ENCODE assay signal across 17 mouse cellular contexts in the genomic region with DNA sequence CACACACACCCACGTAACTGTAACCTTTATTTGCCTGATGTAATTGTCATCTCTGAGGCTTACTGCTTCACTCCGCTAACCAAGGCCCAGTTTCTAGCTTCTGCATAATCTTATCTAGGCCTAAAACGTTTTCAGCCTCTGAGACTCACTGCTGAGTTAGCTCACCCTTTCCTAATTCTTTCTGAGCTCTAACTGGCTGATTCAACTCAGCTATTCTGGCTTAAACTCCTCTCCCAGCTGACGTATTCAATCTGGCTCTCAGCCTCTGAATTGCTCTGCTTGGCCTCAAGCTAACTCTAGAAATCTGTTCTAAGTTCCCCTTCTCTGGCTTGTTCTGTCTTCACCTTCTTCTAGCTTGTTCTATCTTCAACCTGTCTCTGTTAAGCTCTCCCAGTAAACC. TPM values are rescaled to one million over a fixed set of nuclear protein-coding genes. Genes with fewer than 3 reads are reported as not detected.
DNase-seq lines count a peak whose midpoint lies in the region; ATAC-seq and TF ChIP-seq lines count a peak whose summit lies in the region.
"Had no signal": no experiment of that assay in that cellular context is flagged by ENCODE, and none has a peak within 500 bp of the region (broad histone marks: within the 10 kb centered on the region; RNA-seq: fewer than 3 reads in every experiment).

No protein-coding gene starts in this region.

- peak in 1 of 2 experiments; percentile 53 for DNase-seq in cerebellum, adult 2 months
- DNase-seq in cerebellum, adult 9-11 months: no peak
- peak; percentile 54 for DNase-seq in heart, adult 8-10 months (ENCODE audit: low spot score)
- peak; percentile 65 for DNase-seq in midbrain, embryonic 11.5 days (ENCODE audit: low spot score, missing footprints)
- DNase-seq in midbrain, postnatal 0 days (ENCODE audit: low spot score): no peak
- no peak for DNase-seq in natural killer cell, adult 2 months (ENCODE audit: low spot score in 2 of 2)
- DNase-seq: cerebellum, adult 11 months; kidney, postnatal 14 days; thymus, postnatal 36 days had no signal

- no peaks in the 10 kb centered on the region for H3K27me3 ChIP-seq in cerebellum, adult 2 months (ENCODE audit: control insufficient read depth, insufficient read depth, low read length)
- H3K27me3 ChIP-seq in heart, embryonic 12.5 days (replicated peaks): 0 out of 2 replicates have a peak, but pooled peaks cover 11% of the 10 kb centered on the region
- H3K27me3 ChIP-seq in midbrain, embryonic 11.5 days (ENCODE audit: control insufficient read depth, insufficient read depth, low read length): no peaks in the 10 kb centered on the region
- H3K27me3 ChIP-seq in midbrain, postnatal 0 days (ENCODE audit: insufficient read depth, low read length): no peaks in the 10 kb centered on the region
- H3K27me3 ChIP-seq in stomach, embryonic 16.5 days (ENCODE audit: control insufficient read depth, insufficient read depth, low read length): peaks cover 5% of the 10 kb centered on the region; the same call in 1 of the 2 replicates
- H3K27me3 ChIP-seq: embryonic facial prominence, embryonic 12.5 days had no signal

- TF ChIP-seq POLR2A in cerebellum, adult 2 months (IDR thresholded peaks at IDR 0.05; ENCODE audit: borderline replicate concordance, insufficient read depth, low read length): no peak

- 0 out of 2 replicates have a peak overlapping the region, but pooled peaks have one; percentile 32 for H3K27ac ChIP-seq in cerebellum, adult 2 months (ENCODE audit: insufficient read depth, low read length)
- H3K27ac ChIP-seq in heart, embryonic 12.5 days (ENCODE audit: poor library complexity, severe bottlenecking): no peak overlapping the region
- H3K27ac ChIP-seq in midbrain, embryonic 11.5 days (ENCODE audit: low read depth, low read length): no peak overlapping the region
- no peak overlapping the region for H3K27ac ChIP-seq in midbrain, postnatal 0 days (ENCODE audit: low read depth, low read length)
- H3K27ac ChIP-seq in stomach, embryonic 16.5 days (ENCODE audit: low read length): peak overlapping the region; percentile 57; the same call in 1 of the 2 replicates
- H3K27ac ChIP-seq: embryonic facial prominence, embryonic 12.5 days; liver, embryonic 14.5 days; neural tube, embryonic 13.5 days had no signal

- no peaks in the 10 kb centered on the region for H3K36me3 ChIP-seq in heart, embryonic 12.5 days
- no peaks in the 10 kb centered on the region for H3K36me3 ChIP-seq in midbrain, embryonic 11.5 days (ENCODE audit: control insufficient read depth, insufficient read depth, low read length)
- no peaks in the 10 kb centered on the region for H3K36me3 ChIP-seq in midbrain, postnatal 0 days (ENCODE audit: insufficient read depth, low read length)
- no peaks in the 10 kb centered on the region for H3K36me3 ChIP-seq in stomach, embryonic 16.5 days (ENCODE audit: control insufficient read depth, insufficient read depth, low read length)
- H3K36me3 ChIP-seq: embryonic facial prominence, embryonic 12.5 days; neural tube, embryonic 13.5 days had no signal

- H3K4me2 ChIP-seq in heart, embryonic 12.5 days: no peak overlapping the region
- no peak overlapping the region for H3K4me2 ChIP-seq in midbrain, embryonic 11.5 days
- H3K4me2 ChIP-seq in midbrain, postnatal 0 days (ENCODE audit: low read depth, low read length, poor library complexity, severe bottlenecking): no peak overlapping the region
- no peak overlapping the region for H3K4me2 ChIP-seq in stomach, embryonic 16.5 days (ENCODE audit: low read depth, low read length)
- H3K4me2 ChIP-seq: embryonic facial prominence, embryonic 12.5 days; neural tube, embryonic 13.5 days had no signal

- peaks cover 18% of the 10 kb centered on the region for H3K4me1 ChIP-seq in cerebellum, adult 2 months (ENCODE audit: control insufficient read depth, insufficient read depth, low read length)
- peaks cover 14% of the 10 kb centered on the region for H3K4me1 ChIP-seq in heart, embryonic 12.5 days (replicated peaks)
- H3K4me1 ChIP-seq in midbrain, embryonic 11.5 days (ENCODE audit: control insufficient read depth, insufficient read depth, low read length): no peaks in the 10 kb centered on the region
- no peaks in the 10 kb centered on the region for H3K4me1 ChIP-seq in midbrain, postnatal 0 days (ENCODE audit: insufficient read depth, low read length)
- H3K4me1 ChIP-seq in stomach, embryonic 16.5 days (ENCODE audit: control insufficient read depth, insufficient read depth, low read length): peaks cover 13% of the 10 kb centered on the region
- H3K4me1 ChIP-seq: embryonic facial prominence, embryonic 12.5 days had no signal

- no peak for TF ChIP-seq CTCF in cerebellum, adult 2 months (IDR thresholded peaks at IDR 0.05; ENCODE audit: borderline replicate concordance, insufficient read depth, low read depth, low read length)
- TF ChIP-seq CTCF in midbrain, postnatal 0 days (IDR thresholded peaks at IDR 0.05): no peak

- H3K9ac ChIP-seq in heart, embryonic 12.5 days: no peak overlapping the region; the same call in 1 of the 2 replicates
- no peak overlapping the region for H3K9ac ChIP-seq in midbrain, embryonic 11.5 days (ENCODE audit: low read length)
- no peak overlapping the region for H3K9ac ChIP-seq in midbrain, postnatal 0 days (replicated peaks; ENCODE audit: low read length, poor library complexity, severe bottlenecking)
- H3K9ac ChIP-seq in stomach, embryonic 16.5 days (ENCODE audit: low read length): no peak overlapping the region
- H3K9ac ChIP-seq: embryonic facial prominence, embryonic 12.5 days; liver, embryonic 14.5 days; neural tube, embryonic 13.5 days had no signal

- ATAC-seq in heart, embryonic 12.5 days (ENCODE audit: insufficient number of reproducible peaks, low FRiP score): no peak
- no peak for ATAC-seq in midbrain, embryonic 11.5 days (ENCODE audit: low FRiP score)
- ATAC-seq in midbrain, postnatal 0 days (ENCODE audit: low FRiP score): no peak
- no peak for ATAC-seq in stomach, embryonic 16.5 days (ENCODE audit: insufficient read depth, low FRiP score)
- ATAC-seq: forebrain, embryonic 16.5 days had no signal

- WGBS in cerebellum, adult 2 months: 38% methylated on average over 4 of the region's 4 CpGs
- 36% methylated on average over 4 of the region's 4 CpGs for WGBS in heart, embryonic 12.5 days
- WGBS in midbrain, embryonic 11.5 days: 59% methylated on average over 4 of the region's 4 CpGs
- WGBS in midbrain, postnatal 0 days: 50% methylated on average over 4 of the region's 4 CpGs
- WGBS in stomach, embryonic 16.5 days: 47% methylated on average over 4 of the region's 4 CpGs

- H3K4me3 ChIP-seq in cerebellum, adult 2 months (replicated peaks; ENCODE audit: insufficient read depth, low read depth, low read length): no peak overlapping the region
- H3K4me3 ChIP-seq in heart, embryonic 12.5 days: no peak overlapping the region
- no peak overlapping the region for H3K4me3 ChIP-seq in midbrain, embryonic 11.5 days (ENCODE audit: low read depth, low read length)
- H3K4me3 ChIP-seq in midbrain, postnatal 0 days (ENCODE audit: low read depth, low read length): no peak overlapping the region
- no peak overlapping the region for H3K4me3 ChIP-seq in stomach, embryonic 16.5 days (replicated peaks; ENCODE audit: low read length)
- H3K4me3 ChIP-seq: embryonic facial prominence, embryonic 12.5 days; neural tube, embryonic 13.5 days had no signal

- no peaks in the 10 kb centered on the region for H3K9me3 ChIP-seq in heart, embryonic 12.5 days (replicated peaks)
- no peaks in the 10 kb centered on the region for H3K9me3 ChIP-seq in midbrain, embryonic 11.5 days (ENCODE audit: control insufficient read depth, low read length)
- no peaks in the 10 kb centered on the region for H3K9me3 ChIP-seq in midbrain, postnatal 0 days (ENCODE audit: low read length)
- H3K9me3 ChIP-seq in stomach, embryonic 16.5 days (replicated peaks; ENCODE audit: control insufficient read depth, low read length): no peaks in the 10 kb centered on the region
- H3K9me3 ChIP-seq: embryonic facial prominence, embryonic 12.5 days; neural tube, embryonic 13.5 days had no signal

RNA-seq across cellular contexts. Expression of a gene that starts 11.4 kb away (rescaled TPM):
- polyA plus RNA-seq in cerebellum, adult 2 months (2012; rRNA removed): 154 and 160 TPM in 2 replicates
- 10 to 100 TPM in 3 of 4 experiments, 1 to 10 TPM in 1; 8.6 to 14.1 (median 12.7) TPM for total RNA-seq in heart, adult 8-10 months (2022)
- polyA plus RNA-seq in heart, embryonic 12.5 days (2016; fragmentation: Nextera tagmentation; extraction: Ambion mirVana): 7.3 and 9.3 TPM in 2 replicates
- 0.07 and 0.08 TPM in 2 replicates for polyA plus RNA-seq in midbrain, embryonic 11.5 days (2014; fragmentation: Nextera tagmentation; extraction: Ambion mirVana)
- 45.1 and 54.2 TPM in 2 replicates for total RNA-seq in midbrain, postnatal 0 days (2014; rRNA removed)
- 32.5 and 35.6 TPM in 2 replicates for polyA plus RNA-seq in midbrain, postnatal 0 days (2015; fragmentation: Nextera tagmentation; extraction: Ambion mirVana)
- polyA plus RNA-seq in stomach, embryonic 16.5 days (2015; fragmentation: Nextera tagmentation; extraction: Ambion mirVana): 15.3 and 22.3 TPM in 2 replicates

RNA-seq across cellular contexts. Expression of a gene that starts 43.2 kb away (rescaled TPM):
- 0.06 TPM in 1 of 2 replicates, not detected in the other for polyA plus RNA-seq in cerebellum, adult 2 months (2012; rRNA removed)
- total RNA-seq in heart, adult 8-10 months (2022): not detected
- 1.2 and 2.1 TPM in 2 replicates for polyA plus RNA-seq in heart, embryonic 12.5 days (2016; fragmentation: Nextera tagmentation; extraction: Ambion mirVana)
- not detected in 2 replicates for polyA plus RNA-seq in midbrain, embryonic 11.5 days (2014; fragmentation: Nextera tagmentation; extraction: Ambion mirVana)
- 0.11 and 0.19 TPM in 2 replicates for total RNA-seq in midbrain, postnatal 0 days (2014; rRNA removed)
- not detected in 2 replicates for polyA plus RNA-seq in midbrain, postnatal 0 days (2015; fragmentation: Nextera tagmentation; extraction: Ambion mirVana)
- 1.2 and 28.7 TPM in 2 replicates for polyA plus RNA-seq in stomach, embryonic 16.5 days (2015; fragmentation: Nextera tagmentation; extraction: Ambion mirVana)
- total RNA-seq: left cerebral cortex, postnatal 14 days had no signal
- polyA plus RNA-seq: forebrain, embryonic 16.5 days had no signal

RNA-seq across cellular contexts. Expression of a gene that starts 53.3 kb away (rescaled TPM):
- 0.14 and 0.18 TPM in 2 replicates for polyA plus RNA-seq in cerebellum, adult 2 months (2012; rRNA removed)
- total RNA-seq in heart, adult 8-10 months (2022): under 1 TPM in 1 of 4 experiments, not detected in 3; 0.28 TPM
- polyA plus RNA-seq in heart, embryonic 12.5 days (2016; fragmentation: Nextera tagmentation; extraction: Ambion mirVana): 0.39 and 0.54 TPM in 2 replicates
- 0.12 and 0.22 TPM in 2 replicates for polyA plus RNA-seq in midbrain, embryonic 11.5 days (2014; fragmentation: Nextera tagmentation; extraction: Ambion mirVana)
- not detected in 2 replicates for total RNA-seq in midbrain, postnatal 0 days (2014; rRNA removed)
- polyA plus RNA-seq in midbrain, postnatal 0 days (2015; fragmentation: Nextera tagmentation; extraction: Ambion mirVana): 0.12 TPM in 1 of 2 replicates, not detected in the other
- 0.35 and 9.0 TPM in 2 replicates for polyA plus RNA-seq in stomach, embryonic 16.5 days (2015; fragmentation: Nextera tagmentation; extraction: Ambion mirVana)
- total RNA-seq: ES-E14; left cerebral cortex, postnatal 14 days had no signal
- polyA plus RNA-seq: forebrain, embryonic 16.5 days had no signal

Comparison
In these comparisons a context has a peak if more than half of its experiments do, and no peak if none do; other contexts are left out.
1. DNase-seq: peak in heart, adult 8-10 months (single experiment) and midbrain, embryonic 11.5 days (single experiment); none in cerebellum, adult 9-11 months (single experiment), midbrain, postnatal 0 days (single experiment) and natural killer cell, adult 2 months (0 of 2).
2. H3K27ac ChIP-seq: peak in cerebellum, adult 2 months (single experiment) and stomach, embryonic 16.5 days (single experiment); none in heart, embryonic 12.5 days (single experiment), midbrain, embryonic 11.5 days (single experiment) and midbrain, postnatal 0 days (single experiment).